Mouse (Mus musculus) ovary, postnatal 10 days (tissue): ENCODE results near the gene Hat1.

ENCODE experiments used
- DNase-seq: peaks from one replicate; pipeline ENCODE4 v3.0.0; 2022; ENCODE audit warnings: low spot score

Gene Hat1

GRCm38 (mm10) chr2:71376433-71376906 lies 12.3 kb upstream of the Hat1 start:
- no peak for DNase-seq

GRCm38 (mm10) chr2:71377426-71377825 lies 11.3 kb upstream of the Hat1 start:
- no peak for DNase-seq

GRCm38 (mm10) chr2:71381962-71382361 lies 6.8 kb upstream of the Hat1 start:
- no peak for DNase-seq

- DNase-seq, result no peak
These were observed 4.9 kb upstream of the Hat1 start for GRCm38 (mm10) chr2:71383890-71384289.

- no peak for DNase-seq
These were observed 992 bp upstream of the Hat1 start for GRCm38 (mm10) chr2:71387766-71388165.

- no peak for DNase-seq
These were observed 1.1 kb downstream of the Hat1 start for GRCm38 (mm10) chr2:71389864-71390263.

- DNase-seq, result no peak
These were observed 16.9 kb downstream of the Hat1 start for GRCm38 (mm10) chr2:71405613-71406012.

GRCm38 (mm10) chr2:71418760-71419280 lies 30.1 kb downstream of the Hat1 start:
- no peak for DNase-seq

- DNase-seq, result no peak
These were observed 30.6 kb downstream of the Hat1 start for GRCm38 (mm10) chr2:71419408-71419807.

- no peak for DNase-seq
These were observed 32.2 kb downstream of the Hat1 start for GRCm38 (mm10) chr2:71420895-71421425.

GRCm38 (mm10) chr2:71424545-71424944 lies 35.8 kb downstream of the Hat1 start:
- no peak for DNase-seq

- DNase-seq, result no peak
These were observed 46.7 kb downstream of the Hat1 start for GRCm38 (mm10) chr2:71435440-71435839.

- no peak for DNase-seq
These were observed 54.6 kb downstream of the Hat1 start for GRCm38 (mm10) chr2:71443376-71443775.

GRCm38 (mm10) chr2:71445536-71446196 lies 56.9 kb downstream of the Hat1 start:
- DNase-seq, result no peak

- no peak for DNase-seq
These were observed 60.8 kb downstream of the Hat1 start for GRCm38 (mm10) chr2:71449604-71450003.

- no peak for DNase-seq
These were observed 63.0 kb downstream of the Hat1 start for GRCm38 (mm10) chr2:71451761-71452160.

- peak; percentile 69 for DNase-seq
These were observed 64.6 kb downstream of the Hat1 start, which contains the start of gene Metap1d for GRCm38 (mm10) chr2:71453161-71453916. Gene Metap1d, plus strand, starts transcription at chr2:71453276.

- DNase-seq, result no peak
These were observed 65.1 kb downstream of the Hat1 start for GRCm38 (mm10) chr2:71453917-71454260.

- DNase-seq, result no peak
These were observed 69.9 kb downstream of the Hat1 start for GRCm38 (mm10) chr2:71458624-71459023.

- DNase-seq, result no peak
These were observed 70.9 kb downstream of the Hat1 start for GRCm38 (mm10) chr2:71459659-71460058.

- DNase-seq, result no peak
These were observed 72.4 kb downstream of the Hat1 start for GRCm38 (mm10) chr2:71461139-71461538.

- DNase-seq, result no peak
These were observed 72.8 kb downstream of the Hat1 start for GRCm38 (mm10) chr2:71461589-71461988.

GRCm38 (mm10) chr2:71462066-71462465 lies 73.3 kb downstream of the Hat1 start:
- DNase-seq, result no peak
